Mouse (Mus musculus): ENCODE results near the gene Hopx.

Hopx gene

DNA sequence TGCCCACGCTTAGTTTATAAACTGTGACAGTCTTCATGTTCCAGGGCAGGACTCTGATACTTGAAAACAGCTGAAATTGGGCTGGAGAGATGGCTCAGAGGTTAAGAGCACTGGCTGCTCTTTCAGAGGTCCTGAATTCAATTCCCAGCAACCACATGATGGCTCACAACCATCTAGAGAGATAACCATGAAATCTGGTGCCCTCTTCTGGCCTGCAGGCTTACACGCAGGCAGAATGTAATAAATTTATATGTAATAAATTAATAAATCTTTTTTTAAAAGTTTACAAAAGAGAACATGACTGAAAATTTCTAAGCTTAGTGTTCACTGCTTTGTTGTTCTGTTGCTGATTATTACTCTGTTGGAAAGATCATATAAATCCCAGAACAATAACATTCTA, 43.9 kb downstream of the Hopx start:
- no peak for DNase-seq (ENCODE audit: low read depth)

DNA sequence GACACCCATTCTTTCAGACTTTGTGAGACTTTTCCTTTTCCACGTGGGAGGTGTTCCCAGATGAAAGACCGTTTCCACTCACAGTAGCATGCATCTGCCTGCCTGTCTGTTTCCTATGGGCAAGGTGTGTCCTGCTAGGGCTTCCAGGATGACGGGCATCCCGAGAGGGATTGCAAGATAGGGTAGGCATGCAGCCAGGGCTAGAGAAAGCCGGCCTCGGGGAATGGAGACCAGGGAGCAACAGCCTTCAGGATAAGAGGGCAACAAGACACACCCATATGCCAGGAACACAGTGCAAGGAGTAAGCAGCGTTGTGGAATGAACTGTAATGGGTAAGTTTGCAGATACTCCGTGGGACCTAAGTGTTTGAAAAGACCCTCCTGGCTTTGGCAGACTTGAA, 47.6 kb downstream of the Hopx start:
- no peak for DNase-seq (ENCODE audit: low read depth)

DNA sequence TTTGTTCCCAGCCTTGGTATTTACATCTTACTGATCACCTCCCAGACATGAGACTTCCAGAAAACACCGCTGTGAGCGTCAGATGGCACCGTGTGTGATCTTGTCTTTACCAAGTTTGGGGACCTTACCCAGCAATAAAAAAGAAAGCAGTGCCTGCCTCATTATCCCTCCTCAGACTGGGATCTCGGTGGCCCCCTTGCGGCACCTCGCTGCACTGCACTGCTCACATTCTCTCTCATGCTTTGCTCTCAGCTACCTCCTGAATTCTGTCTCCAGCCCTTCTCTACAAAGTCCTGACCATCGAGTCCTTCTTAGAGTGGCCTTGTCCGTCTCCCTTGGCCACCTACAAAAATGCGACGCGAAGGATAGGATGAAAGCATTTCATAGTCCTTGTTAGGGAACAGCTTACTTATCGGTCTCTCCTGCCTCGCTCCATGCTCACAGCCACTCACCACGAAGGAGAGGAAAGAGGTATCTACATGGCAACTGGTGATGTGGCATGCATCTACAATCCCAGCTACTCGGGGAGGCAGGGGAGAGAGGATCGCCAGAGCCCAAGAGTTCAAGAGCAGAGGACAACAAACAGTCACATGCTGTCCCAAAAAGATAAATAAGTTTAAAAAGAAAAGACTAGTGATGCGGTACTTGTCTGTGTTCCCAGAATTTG, 53.4 kb downstream of the Hopx start:
- peak; percentile 60 for DNase-seq (ENCODE audit: low read depth)

DNA sequence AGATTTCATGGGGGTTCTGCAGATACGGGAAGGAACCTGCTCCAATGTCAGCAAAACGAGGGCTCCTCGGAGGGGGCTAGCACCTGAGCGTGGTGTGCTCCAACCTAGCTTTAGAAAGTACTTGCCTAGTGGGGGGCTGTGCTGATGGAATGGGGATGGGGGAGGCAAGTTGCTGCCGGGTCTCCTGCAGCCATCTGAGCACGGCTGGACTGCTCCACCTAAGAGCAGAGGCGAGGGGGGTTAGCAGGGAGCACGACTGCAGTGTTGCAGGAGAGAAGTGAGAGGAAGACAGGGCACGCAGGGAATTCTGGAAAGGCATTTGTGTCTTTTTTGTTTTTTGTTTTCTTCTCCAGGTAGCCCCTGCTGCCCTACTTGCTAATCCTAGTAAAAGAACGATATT, 54.6 kb downstream of the Hopx start:
- no peak for DNase-seq (ENCODE audit: low read depth)

DNA sequence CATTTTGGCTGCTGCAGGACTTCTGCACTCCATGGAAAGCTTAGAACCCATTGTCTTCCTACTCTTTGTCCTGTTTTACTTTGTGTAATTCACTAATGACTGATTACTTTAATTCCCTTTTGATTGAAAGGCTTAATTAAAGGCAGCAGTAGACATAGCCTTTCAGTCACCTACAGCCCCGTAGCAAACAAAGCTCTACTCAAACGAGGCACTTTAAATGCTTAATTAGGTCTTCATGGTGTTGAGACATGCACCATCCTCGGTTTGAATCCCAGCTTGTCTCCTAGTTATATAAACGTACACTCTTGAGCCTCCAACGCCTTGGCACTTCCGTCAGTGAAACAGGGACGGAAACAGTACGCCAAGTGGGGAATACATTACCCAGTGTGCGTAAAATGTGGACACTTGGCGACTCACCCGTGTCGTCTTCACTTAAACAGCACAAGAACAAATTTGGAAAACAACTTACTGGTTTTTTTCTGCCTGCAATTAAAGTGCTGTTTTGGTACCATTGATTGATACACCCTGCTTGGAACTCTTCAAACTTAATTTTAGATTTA, 58.0 kb downstream of the Hopx start:
- no peak for DNase-seq (ENCODE audit: low read depth)

DNA sequence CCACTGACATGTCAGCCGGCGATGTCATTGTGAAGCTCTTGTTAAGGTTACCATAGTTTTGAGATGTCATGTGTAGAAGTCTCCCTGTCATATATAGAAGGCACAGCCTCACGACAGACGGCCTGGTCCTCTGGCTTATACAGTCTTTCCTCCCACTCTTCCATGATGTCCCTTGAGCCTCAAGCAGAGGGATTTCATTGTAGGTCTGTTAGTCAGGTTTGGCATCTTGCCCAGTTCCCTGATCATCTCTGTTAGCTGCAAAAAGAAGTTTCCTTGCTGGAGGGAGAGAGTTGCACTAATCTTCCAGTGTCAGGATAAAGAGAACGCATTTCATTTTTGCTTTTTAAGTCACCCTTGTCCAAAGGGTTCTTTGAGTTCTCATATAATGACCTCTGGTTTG, 62.3 kb downstream of the Hopx start:
- no peak for DNase-seq (ENCODE audit: low read depth)

DNA sequence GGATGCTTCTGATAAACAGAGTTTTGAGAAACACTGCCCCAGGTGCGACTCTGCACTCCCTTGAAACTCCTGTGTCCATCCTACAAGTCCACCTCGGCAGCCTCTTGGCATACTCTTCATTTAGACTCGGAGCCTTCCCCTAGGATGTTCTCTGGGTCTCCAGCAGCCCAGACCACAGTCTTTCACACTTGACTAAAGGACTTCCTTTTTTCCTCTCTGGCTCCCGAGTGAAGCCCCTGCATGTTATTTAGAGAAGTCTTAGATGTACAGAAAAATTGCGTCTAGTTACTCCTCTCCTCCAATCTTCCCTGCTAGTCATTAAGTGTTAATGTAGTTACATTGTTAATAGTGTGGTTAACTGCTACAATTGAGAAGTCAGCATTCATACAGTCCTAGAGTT, 70.6 kb downstream of the Hopx start:
- DNase-seq (ENCODE audit: low read depth): no peak

DNA sequence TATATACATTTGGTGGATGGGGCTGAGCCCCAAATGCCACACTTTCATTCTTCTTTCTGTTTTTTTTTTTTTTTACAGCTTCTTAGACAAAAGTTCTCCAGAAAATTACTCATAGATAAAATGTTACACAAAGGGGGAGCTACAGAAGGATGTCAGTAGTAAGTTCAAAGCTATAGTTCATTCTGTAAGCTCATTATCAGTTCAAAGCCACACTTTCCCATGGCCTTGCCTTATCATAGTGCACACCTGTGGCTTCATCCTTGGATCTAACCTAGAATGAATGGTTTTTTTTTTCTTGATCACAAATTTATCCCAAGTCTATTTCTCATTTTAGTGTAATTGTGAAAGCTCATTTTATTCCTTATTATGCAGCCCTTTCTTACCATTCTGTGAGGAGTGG, 75.5 kb downstream of the Hopx start:
- no peak for DNase-seq (ENCODE audit: low read depth)

DNA sequence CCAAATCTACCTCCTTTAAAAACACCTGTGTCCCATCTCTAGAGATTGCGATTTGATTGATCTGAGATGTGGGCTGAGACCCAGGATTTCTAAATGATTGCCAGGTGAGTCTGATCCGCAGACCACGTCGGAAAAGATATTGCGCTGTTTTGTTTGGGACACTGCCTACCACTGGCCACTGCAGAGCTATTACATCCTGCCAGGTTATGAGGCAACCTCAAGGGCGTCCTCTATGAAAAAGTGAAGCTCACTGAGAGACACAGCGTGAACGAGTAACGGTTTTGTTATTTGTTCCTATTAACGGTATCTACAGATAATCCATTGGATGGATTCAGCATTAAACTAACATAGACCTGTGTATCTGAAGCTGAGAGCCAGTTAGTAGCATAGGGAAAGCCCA, 76.5 kb downstream of the Hopx start:
- no peak for DNase-seq (ENCODE audit: low read depth)

Data from naive thymus-derived CD4-positive, alpha-beta T cell, adult 2 months (primary cell).